Mouse (Mus musculus) heart, embryonic 11.5 days (tissue): ENCODE results near the gene Golph3l. TPM values are rescaled to one million over a fixed set of nuclear protein-coding genes. Genes with fewer than 3 reads are reported as not detected.
"Not testable (repeated sequence)": the region's sequence is repeated elsewhere in the genome, so short reads cannot be mapped to it uniquely, and the experiment has no call there.

Experiments
- ATAC-seq: fragments of 200-750 bp; cut with Nextera tagmentation; replicated peaks from 2 replicates; pipeline ENCODE4 v1.8.0; 2017; ENCODE audit warnings: moderate library complexity; ENCODE audit not compliant: insufficient number of reproducible peaks, low FRiP score, low TSS enrichment
- H3K27ac ChIP-seq: fragments of 300-500 bp; sonication (generic); 2 replicates; pipeline ENCODE4 v1.5.1; 2014; ENCODE audit warnings: mild to moderate bottlenecking, low read depth, low read length
- H3K27me3 ChIP-seq: fragments of 300-500 bp; sonication (generic); 2 replicates; pipeline ENCODE4 v1.6.1; 2014; ENCODE audit warnings: mild to moderate bottlenecking, low read length, mixed read lengths; ENCODE audit not compliant: control insufficient read depth, insufficient read depth
- H3K36me3 ChIP-seq: fragments of 300-500 bp; sonication (generic); 2 replicates; pipeline ENCODE4 v1.6.1; 2014; ENCODE audit warnings: mild to moderate bottlenecking, low read length, moderate library complexity, mixed read lengths; ENCODE audit not compliant: control insufficient read depth, insufficient read depth
- H3K4me1 ChIP-seq: fragments of 300-500 bp; sonication (generic); 2 replicates; pipeline ENCODE4 v1.6.1; 2014; ENCODE audit warnings: low read length; ENCODE audit not compliant: control insufficient read depth, insufficient read depth
- H3K4me2 ChIP-seq: fragments of 300-500 bp; sonication (generic); 2 replicates; pipeline ENCODE4 v1.6.1; 2014; ENCODE audit warnings: mild to moderate bottlenecking, moderate library complexity
- H3K4me3 ChIP-seq: fragments of 300-500 bp; sonication (generic); 2 replicates; pipeline ENCODE4 v1.5.1; 2014; ENCODE audit warnings: low read depth, low read length
- H3K9ac ChIP-seq: fragments of 300-500 bp; sonication (generic); 2 replicates; pipeline ENCODE4 v1.6.1; 2014; ENCODE audit warnings: mild to moderate bottlenecking, low read depth, low read length, moderate library complexity
- H3K9me3 ChIP-seq: fragments of 300-500 bp; sonication (generic); replicated peaks from 2 replicates; pipeline ENCODE4 v1.6.1; 2016; ENCODE audit warnings: low read length; ENCODE audit not compliant: control insufficient read depth
- WGBS: fragments of 180-500 bp; shearing (Covaris S2); extraction: QIAGEN DNeasy Blood & Tissue Kit; methylation state at CpG from one replicate; pipeline ENCODE4 v1.1.7; 2014; ENCODE audit not compliant: insufficient replicate concordance; 5-methylcytosine and 5-hydroxymethylcytosine counted together
- polyA plus RNA-seq: library from polyadenylated mRNA; unstranded; fragments of >200 nt; fragmentation: Nextera tagmentation; extraction: Ambion mirVana; gene quantifications from 2 replicates; pipeline ENCODE4 v1.2.1, GENCODE M21; 2014

Golph3l gene
- polyA plus RNA-seq, 1 experiment from 2014 or later: 27.8 TPM

DNA sequence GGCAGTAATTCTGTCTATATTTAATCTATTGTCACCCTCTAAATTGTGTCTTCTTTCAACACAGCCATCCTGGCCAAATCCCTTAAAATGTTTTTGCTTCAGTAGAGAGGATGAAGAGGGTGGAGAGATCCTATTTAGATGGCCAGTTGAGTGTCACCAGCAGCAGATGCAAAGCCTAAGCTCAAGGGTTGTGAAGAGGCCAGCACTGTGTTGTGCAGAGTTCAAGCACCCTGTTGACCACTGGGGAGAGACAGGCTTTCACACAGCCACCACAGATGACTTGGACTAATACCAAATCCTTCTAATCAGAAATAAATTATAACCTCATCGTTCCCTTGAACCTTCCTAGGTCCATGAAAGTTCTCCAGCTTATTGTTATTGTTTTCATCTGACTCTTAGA is 29.8 kb downstream of the Golph3l start:
- Histone ChIP-seq H3K4me2 (no peak overlapping the region), H3K9me3 (no peaks in the 10 kb centered on the region), H3K9ac (no peak overlapping the region), H3K27ac (no peak overlapping the region), H3K4me1 (no peaks in the 10 kb centered on the region), H3K36me3 (peaks cover 13% of the 10 kb centered on the region), H3K4me3 (no peak overlapping the region), H3K27me3 (no peaks in the 10 kb centered on the region)
- 76% methylated on average over 1 of the region's 1 CpGs for WGBS
- ATAC-seq: no peak

DNA sequence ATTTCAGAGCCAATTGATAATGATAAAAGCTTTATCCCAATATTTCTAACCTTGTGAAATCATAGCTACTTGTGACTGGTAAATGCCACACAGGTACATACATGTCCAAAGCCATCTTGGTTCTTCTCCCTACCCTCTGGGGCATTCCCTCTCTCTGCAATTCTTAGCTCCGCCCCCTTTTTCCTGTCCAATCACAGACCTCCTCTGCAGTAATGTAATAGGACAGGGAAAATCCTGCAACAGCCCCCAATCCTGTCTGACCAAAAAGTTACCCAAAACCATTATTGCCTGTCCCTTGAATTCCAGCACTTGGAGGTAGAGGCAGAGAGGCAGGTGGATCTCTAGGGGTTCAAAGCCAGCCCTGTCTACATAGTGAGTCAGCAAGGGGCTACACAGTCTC is 32.5 kb downstream of the Golph3l start:
- Histone ChIP-seq H3K9ac (no peak overlapping the region), H3K36me3 (peaks cover 9% of the 10 kb centered on the region), H3K27me3 (no peaks in the 10 kb centered on the region), H3K27ac (no peak overlapping the region), H3K4me1 (peaks cover 5% of the 10 kb centered on the region), H3K9me3 (no peaks in the 10 kb centered on the region), H3K4me3 (no peak overlapping the region), H3K4me2 (no peak overlapping the region)
- WGBS: 70% methylated on average over 1 of the region's 1 CpGs
- ATAC-seq: no peak

GRCm38 (mm10) chr3:95622421-95622820 is 33.7 kb downstream of the Golph3l start:
- H3K4me2 ChIP-seq, H3K9ac ChIP-seq, H3K27me3 ChIP-seq, H3K4me1 ChIP-seq, H3K36me3 ChIP-seq, H3K9me3 ChIP-seq, H3K27ac ChIP-seq, H3K4me3 ChIP-seq, ATAC-seq: not testable (repeated sequence)
- 90% methylated on average over 20 of the region's 20 CpGs for WGBS

- Histone ChIP-seq H3K36me3 (peaks cover 21% of the 10 kb centered on the region), H3K27ac (no peak overlapping the region), H3K9ac (no peak overlapping the region), H3K4me3 (no peak overlapping the region), H3K4me2 (no peak overlapping the region), H3K4me1 (peaks cover 7% of the 10 kb centered on the region), H3K27me3 (no peaks in the 10 kb centered on the region), H3K9me3 (no peaks in the 10 kb centered on the region)
- ATAC-seq: no peak
- WGBS: 55% methylated on average over 2 of the region's 2 CpGs
Measured at GRCm38 (mm10) chr3:95623551-95623950, 34.8 kb downstream of the Golph3l start.

GRCm38 (mm10) chr3:95623991-95624515 is 35.3 kb downstream of the Golph3l start:
- peak overlapping the region; percentile 36; the same call in 1 of the 2 replicates for H3K9ac ChIP-seq
- not testable (repeated sequence) for ATAC-seq, H3K9me3 ChIP-seq, H3K27me3 ChIP-seq, H3K4me1 ChIP-seq
- H3K4me3 ChIP-seq: peak overlapping the region; percentile 79
- peak overlapping the region; percentile 56 for H3K4me2 ChIP-seq
- WGBS: 77% methylated on average over 5 of the region's 5 CpGs
- H3K36me3 ChIP-seq: peaks cover 25% of the 10 kb centered on the region
- peak overlapping the region; percentile 42; the same call in 1 of the 2 replicates for H3K27ac ChIP-seq

- Histone ChIP-seq H3K4me2 (peak within 1 kb of the TSS; percentile 80), H3K9ac (peak within 1 kb of the TSS; percentile 79), H3K4me3 (peak within 1 kb of the TSS; percentile 79), H3K9me3 (no peaks in the 10 kb centered on the region), H3K36me3 (peaks cover 30% of the 10 kb centered on the region), H3K4me1 (peaks cover 7% of the 10 kb centered on the region), H3K27me3 (no peaks in the 10 kb centered on the region), H3K27ac (peak within 1 kb of the TSS; percentile 76)
- WGBS: under 1% methylated on average over 44 of the region's 44 CpGs
- ATAC-seq: peak; percentile 99
Measured at GRCm38 (mm10) chr3:95624628-95625503, 36.1 kb downstream of the Golph3l start, which contains the start of gene Ensa. Gene Ensa, plus strand, starts transcription at chr3:95624993.

GRCm38 (mm10) chr3:95627763-95628162 is 39.0 kb downstream of the Golph3l start:
- Histone ChIP-seq H3K9ac (no peak overlapping the region), H3K4me2 (no peak overlapping the region), H3K27me3 (no peaks in the 10 kb centered on the region), H3K4me1 (peaks cover 12% of the 10 kb centered on the region), H3K4me3 (no peak overlapping the region), H3K9me3 (no peaks in the 10 kb centered on the region), H3K27ac (no peak overlapping the region), H3K36me3 (peaks cover 45% of the 10 kb centered on the region)
- 83% methylated on average over 5 of the region's 5 CpGs for WGBS
- no peak for ATAC-seq

GRCm38 (mm10) chr3:95629755-95630154 is 41.0 kb downstream of the Golph3l start:
- WGBS: 75% methylated on average over 4 of the region's 4 CpGs
- no peaks in the 10 kb centered on the region for H3K9me3 ChIP-seq

More at GRCm38 (mm10) chr3:95629755-95630154, 41.0 kb downstream of the Golph3l start:
- no peak overlapping the region for H3K9ac ChIP-seq
- no peak for ATAC-seq
- H3K27me3 ChIP-seq: no peaks in the 10 kb centered on the region
- peaks cover 51% of the 10 kb centered on the region for H3K36me3 ChIP-seq
- H3K27ac ChIP-seq: no peak overlapping the region
- H3K4me3 ChIP-seq: no peak overlapping the region
- H3K4me1 ChIP-seq: peaks cover 12% of the 10 kb centered on the region
- H3K4me2 ChIP-seq: no peak overlapping the region
